Mouse (Mus musculus) CH12.LX (cell line): ENCODE data around the gene Pcmt1. TPM values are rescaled to one million over a fixed set of nuclear protein-coding genes. Genes with fewer than 3 reads are reported as not detected.

Source experiments
- DNase-seq: peaks from one replicate; pipeline ENCODE4 v3.0.0-alpha.2; 2013; ENCODE audit errors: extremely low read depth
- H3K27ac ChIP-seq: 2 replicates; pipeline ENCODE4 v1.5.1; 2012; ENCODE audit warnings: low read depth, mild to moderate bottlenecking, control low read depth, moderate library complexity; ENCODE audit not compliant: insufficient read depth
- H3K27me3 ChIP-seq: replicated peaks from 2 replicates; pipeline ENCODE3; 2012; ENCODE audit warnings: inconsistent platforms
- H3K36me3 ChIP-seq, 2 experiments: replicated peaks in 1 of 2; 2 replicates each; pipeline versions ENCODE3 to v1.6.1; 2012; ENCODE audit warnings: inconsistent platforms in 1 of 2, low read length in 1 of 2, mild to moderate bottlenecking in 1 of 2, mixed read lengths in 1 of 2, moderate library complexity in 1 of 2; ENCODE audit not compliant: control insufficient read depth in 1 of 2, insufficient read depth in 1 of 2
- H3K4me1 ChIP-seq, 2 experiments: 2 replicates each; pipeline ENCODE4 v1.6.1; 2012; ENCODE audit warnings: inconsistent platforms in 1 of 2, moderate library complexity in 1 of 2; ENCODE audit not compliant: insufficient read depth in 2 of 2, control insufficient read depth in 1 of 2
- H3K4me2 ChIP-seq: 2 replicates; pipeline ENCODE4 v1.6.1; 2012; ENCODE audit warnings: low read depth, mild to moderate bottlenecking, control low read depth; ENCODE audit not compliant: poor library complexity, insufficient read depth, severe bottlenecking
- H3K4me3 ChIP-seq, 3 experiments: fragments of 150-350 bp in 1 of 3; sonication (generic) in 1 of 3; replicated peaks in 1 of 3; 2 replicates each; pipeline versions ENCODE3 to v1.5.1; 2011 to 2012; ENCODE audit warnings: low read depth in 2 of 3, low read length in 2 of 3, mild to moderate bottlenecking in 2 of 3, moderate library complexity in 2 of 3, control low read depth in 1 of 3, improper control_type of control experiment in 1 of 3, inconsistent platforms in 1 of 3, mixed read lengths in 1 of 3; ENCODE audit not compliant: poor library complexity in 1 of 3
- H3K79me2 ChIP-seq: replicated peaks from 2 replicates; pipeline ENCODE4 v1.6.1; 2012; ENCODE audit warnings: mild to moderate bottlenecking, moderate library complexity; ENCODE audit not compliant: control insufficient read depth, poor library complexity, insufficient read depth, severe bottlenecking; ENCODE audit errors: extremely low read depth
- H3K9ac ChIP-seq: 2 replicates; pipeline ENCODE4 v1.6.1; 2012; ENCODE audit warnings: low read depth, mild to moderate bottlenecking, control low read depth, moderate library complexity; ENCODE audit not compliant: insufficient read depth
- H3K9me3 ChIP-seq: replicated peaks from 2 replicates; pipeline ENCODE3; 2012; ENCODE audit warnings: low read length, inconsistent platforms, mixed read lengths
- BHLHE40 ChIP-seq: IDR thresholded peaks from 2 replicates; pipeline ENCODE4 v1.6.1; 2011; ENCODE audit warnings: mild to moderate bottlenecking, low read depth, low read length, improper control_type of control experiment
- CHD1 ChIP-seq: IDR thresholded peaks from 2 replicates; pipeline ENCODE4 v1.6.1; 2012; ENCODE audit warnings: low read depth, low read length, improper control_type of control experiment, inconsistent platforms
- CHD2 ChIP-seq: IDR thresholded peaks from 2 replicates; pipeline ENCODE4 v1.6.1; 2011; ENCODE audit warnings: low read length, improper control_type of control experiment
- CTCF ChIP-seq, 2 experiments: IDR thresholded peaks in 1 of 2; conservative IDR thresholded peaks in 1 of 2; 2 replicates each; pipeline ENCODE4 v1.5.1; 2011 to 2012; ENCODE audit warnings: low read depth in 2 of 2, low read length in 2 of 2, improper control_type of control experiment in 1 of 2, inconsistent platforms in 1 of 2, mild to moderate bottlenecking in 1 of 2, moderate library complexity in 1 of 2
- EP300 ChIP-seq: IDR thresholded peaks from 2 replicates; pipeline ENCODE4 v1.6.1; 2011; ENCODE audit warnings: low read length, improper control_type of control experiment
- JUN ChIP-seq: IDR thresholded peaks from 2 replicates; pipeline ENCODE4 v1.6.1; 2011; ENCODE audit warnings: low read depth, mild to moderate bottlenecking, low read length, improper control_type of control experiment, moderate library complexity; ENCODE audit not compliant: insufficient read depth
- MAFK ChIP-seq: IDR thresholded peaks from 2 replicates; pipeline ENCODE4 v1.6.1; 2011; ENCODE audit warnings: low read length, improper control_type of control experiment; ENCODE audit not compliant: insufficient replicate concordance
- MAZ ChIP-seq: IDR thresholded peaks from 2 replicates; pipeline ENCODE4 v1.6.1; 2012; ENCODE audit warnings: low read depth, mild to moderate bottlenecking, inconsistent platforms, low read length, improper control_type of control experiment, moderate library complexity
- MEF2A ChIP-seq: IDR thresholded peaks from 2 replicates; pipeline ENCODE4 v1.6.1; 2014; ENCODE audit warnings: low read depth, mild to moderate bottlenecking, inconsistent platforms, low read length, improper control_type of control experiment, borderline replicate concordance
- MXI1 ChIP-seq: IDR thresholded peaks from 2 replicates; pipeline ENCODE4 v1.6.1; 2011; ENCODE audit warnings: mild to moderate bottlenecking, low read depth, low read length, improper control_type of control experiment
- MYC ChIP-seq: IDR thresholded peaks from 2 replicates; pipeline ENCODE4 v1.6.1; 2011; ENCODE audit warnings: low read depth, mild to moderate bottlenecking, improper control_type of control experiment, low read length
- NELFE ChIP-seq: IDR thresholded peaks from 2 replicates; pipeline ENCODE4 v1.6.1; 2011; ENCODE audit warnings: low read depth, low read length, improper control_type of control experiment
- NRF1 ChIP-seq: IDR thresholded peaks from 2 replicates; pipeline ENCODE4 v1.6.1; 2014; ENCODE audit warnings: low read depth, mild to moderate bottlenecking, inconsistent platforms, low read length, improper control_type of control experiment, moderate library complexity
- SIN3A ChIP-seq: IDR thresholded peaks from 2 replicates; pipeline ENCODE4 v1.6.1; 2012; ENCODE audit warnings: low read length, improper control_type of control experiment, inconsistent platforms
- SMC3 ChIP-seq: IDR thresholded peaks from 2 replicates; pipeline ENCODE4 v1.6.1; 2011; ENCODE audit warnings: low read depth, low read length, improper control_type of control experiment
- UBTF ChIP-seq: IDR thresholded peaks from 2 replicates; pipeline ENCODE4 v1.6.1; 2012; ENCODE audit warnings: low read depth, mild to moderate bottlenecking, inconsistent platforms, low read length, improper control_type of control experiment, moderate library complexity
- USF1 ChIP-seq: IDR thresholded peaks from 2 replicates; pipeline ENCODE4 v1.6.1; 2014; ENCODE audit warnings: low read depth, mild to moderate bottlenecking, inconsistent platforms, low read length, improper control_type of control experiment
- USF2 ChIP-seq: conservative IDR thresholded peaks from 2 replicates; pipeline ENCODE4 v1.6.1; 2011; ENCODE audit warnings: low read depth, low read length, improper control_type of control experiment
- ZKSCAN1 ChIP-seq: IDR thresholded peaks from 2 replicates; pipeline ENCODE4 v1.6.1; 2012; ENCODE audit warnings: low read depth, inconsistent platforms, low read length, improper control_type of control experiment, borderline replicate concordance
- ZMIZ1 ChIP-seq: IDR thresholded peaks from 2 replicates; pipeline ENCODE4 v1.6.1; 2012; ENCODE audit warnings: low read depth, mild to moderate bottlenecking, inconsistent platforms, low read length, improper control_type of control experiment
- ZNF384 ChIP-seq: IDR thresholded peaks from 2 replicates; pipeline ENCODE4 v1.6.1; 2012; ENCODE audit warnings: low read depth, low read length, improper control_type of control experiment, inconsistent platforms
- dilution Hi-C: fragments of 300-500 bp; cut with MboI; formaldehyde crosslinking; loops from 2 replicates; pipeline ENCODE4 v1.14.3; 2020; ENCODE audit warnings: low sequenced_read_pairs; ENCODE audit not compliant: extremely low pct_unique_long_range_greater_than_20kb, extremely low pct_ligation_motif_present
- in situ Hi-C: fragments of 300-500 bp; cut with MboI; formaldehyde crosslinking; loops from 3 replicates; pipeline ENCODE4 v1.14.3; 2019; ENCODE audit warnings: low sequenced_read_pairs, low pct_ligation_motif_present, low pct_unique_long_range_greater_than_20kb, mixed read lengths
- polyA plus RNA-seq: library from polyadenylated mRNA; unstranded; fragments of >175 nt; gene quantifications from 2 replicates; pipeline ENCODE4 v1.2.1, GENCODE M21; 2012; ENCODE audit warnings: low read depth; ENCODE audit not compliant: insufficient read length
- total RNA-seq, 2 experiments: library from RNA; depleted of rRNA; stranded (reverse); fragments of 300-350 nt in 1 of 2; fragments of >200 nt in 1 of 2; gene quantifications; 2 replicates each; pipeline ENCODE4 v1.2.3; 2012 to 2014

Pcmt1 gene
- total and polyA plus RNA-seq, 3 experiments: 44.4 to 62.2 (median 56.5) TPM

- dilution Hi-C loops (no loop called here), in situ Hi-C loops (no loop called here)
- Histone ChIP-seq H3K36me3 (peaks cover 36 to 74% of the 10 kb centered on the region in 2 experiments), H3K27me3 (no peaks in the 10 kb centered on the region), H3K79me2 (peaks cover 12% of the 10 kb centered on the region), H3K4me2 (no peak overlapping the region), H3K9ac (no peak overlapping the region), H3K9me3 (no peaks in the 10 kb centered on the region), H3K4me1 (peaks cover 0 to 11% of the 10 kb centered on the region in 2 experiments; a peak in 2 of 4 replicates), H3K27ac (no peak overlapping the region), H3K4me3 (no peak overlapping the region)
- TF ChIP-seq NRF1 (no peak), BHLHE40 (no peak), MAZ (no peak), NELFE (no peak), MAFK (no peak), UBTF (no peak), CTCF (conservative IDR thresholded peaks at IDR 0.05 in 1 of 2, IDR thresholded peaks at IDR 0.05 in 1 of 2; ENCODE audit: low read depth in 2 of 2, low read length in 2 of 2) (no peak), SMC3 (no peak), CHD1 (no peak), MEF2A (no peak), MXI1 (no peak), ZNF384 (no peak), MYC (no peak), ZKSCAN1 (no peak), CHD2 (no peak), SIN3A (no peak), JUN (no peak), ZMIZ1 (no peak), USF2 (no peak)
- no peak for DNase-seq
Observed at GRCm38 (mm10) chr10:7645911-7646310, 35.0 kb downstream of the Pcmt1 start.

DNA sequence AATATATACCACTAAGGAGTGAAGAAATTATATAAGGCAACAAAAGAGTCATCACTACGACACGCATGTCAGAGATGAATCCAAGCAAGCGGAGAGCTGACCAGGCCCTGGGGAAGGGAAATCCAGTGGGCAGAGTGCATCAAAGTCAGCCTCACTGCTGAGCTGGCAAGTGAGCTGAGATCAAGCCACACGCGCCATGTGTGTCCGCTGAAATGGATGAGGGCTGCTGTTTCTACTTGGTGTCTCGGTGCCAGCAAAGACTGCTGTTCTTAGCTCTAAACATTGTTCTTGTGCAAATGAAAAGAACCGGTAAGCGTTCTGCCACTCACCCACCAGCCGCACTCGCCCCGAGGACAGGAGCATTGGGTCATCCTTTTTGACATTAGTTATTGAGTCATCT lies 40.6 kb downstream of the Pcmt1 start:
- H3K27ac ChIP-seq: no peak overlapping the region
- no peaks in the 10 kb centered on the region for H3K4me1 ChIP-seq
- in situ Hi-C loops: no loop called here
- DNase-seq: no peak
- no peaks in the 10 kb centered on the region; the same call in 1 of the 2 replicates for H3K79me2 ChIP-seq
- H3K27me3 ChIP-seq: no peaks in the 10 kb centered on the region
- H3K4me2 ChIP-seq: no peak overlapping the region
- dilution Hi-C loops: no loop called here
- H3K9ac ChIP-seq: no peak overlapping the region
- H3K9me3 ChIP-seq: no peaks in the 10 kb centered on the region
- TF ChIP-seq MAZ: no peak
- no peak for TF ChIP-seq ZMIZ1
- no peak for TF ChIP-seq USF1
- TF ChIP-seq UBTF: no peak
- TF ChIP-seq EP300: no peak
- H3K36me3 ChIP-seq: peaks cover 36 to 77% of the 10 kb centered on the region in 2 experiments
- no peak overlapping the region for H3K4me3 ChIP-seq
